Mouse (Mus musculus): ENCODE data around the gene Arhgef2. TPM values are rescaled to one million over a fixed set of nuclear protein-coding genes. Genes with fewer than 3 reads are reported as not detected.

Gene Arhgef2
- polyA plus RNA-seq, 1 experiment from 2014 or later: 170 TPM

GRCm38 (mm10) chr3:88607758-88608138 is 2.0 kb downstream of the Arhgef2 start:
- ATAC-seq: peak; percentile 6; the same call in 1 of the 2 replicates

GRCm38 (mm10) chr3:88609066-88609465 is 3.3 kb downstream of the Arhgef2 start:
- no peaks in the 10 kb centered on the region; the same call in 1 of the 2 replicates for H3K36me3 ChIP-seq (ENCODE audit: insufficient read depth, low read length)
- H3K27ac ChIP-seq (ENCODE audit: low read length): no peak overlapping the region
- TF ChIP-seq EP300 (IDR thresholded peaks at IDR 0.05) (no peak), CTCF (IDR thresholded peaks at IDR 0.05) (no peak)
- no peak for ATAC-seq
- DNase-seq (ENCODE audit: low spot score): no peak
- no peak overlapping the region for H3K4me2 ChIP-seq (replicated peaks; ENCODE audit: low read depth, low read length)
- no peak overlapping the region for H3K4me3 ChIP-seq (ENCODE audit: low read depth, low read length)
- no peaks in the 10 kb centered on the region for H3K27me3 ChIP-seq (replicated peaks; ENCODE audit: insufficient read depth, low read length)
- no peaks in the 10 kb centered on the region; the same call in none of the 2 replicates for H3K4me1 ChIP-seq (ENCODE audit: insufficient read depth, low read depth, low read length)
- 60% methylated on average over 4 of the region's 4 CpGs for WGBS
- H3K9me3 ChIP-seq (ENCODE audit: low read length): no peaks in the 10 kb centered on the region
- no peak overlapping the region for H3K9ac ChIP-seq (replicated peaks; ENCODE audit: low read depth)

More at GRCm38 (mm10) chr3:88607758-88608138, 2.0 kb downstream of the Arhgef2 start:
- Histone ChIP-seq H3K9ac (replicated peaks; ENCODE audit: low read depth) (peak overlapping the region; percentile 23; the same call in 1 of the 2 replicates), H3K4me2 (replicated peaks; ENCODE audit: low read depth, low read length) (peak overlapping the region; percentile 40), H3K9me3 (ENCODE audit: low read length) (no peaks in the 10 kb centered on the region), H3K27ac (ENCODE audit: low read length) (peak overlapping the region; percentile 32; the same call in 1 of the 2 replicates), H3K4me3 (ENCODE audit: low read depth, low read length) (peak overlapping the region; percentile 22), H3K27me3 (replicated peaks; ENCODE audit: insufficient read depth, low read length) (no peaks in the 10 kb centered on the region), H3K36me3 (ENCODE audit: insufficient read depth, low read length) (no peaks in the 10 kb centered on the region), H3K4me1 (ENCODE audit: insufficient read depth, low read depth, low read length) (no peaks in the 10 kb centered on the region; the same call in none of the 2 replicates)
- no peak for DNase-seq (ENCODE audit: low spot score)
- no peak for TF ChIP-seq CTCF (IDR thresholded peaks at IDR 0.05)
- 37% methylated on average over 10 of the region's 10 CpGs for WGBS

- TF ChIP-seq CTCF (IDR thresholded peaks at IDR 0.05): no peak
- no peak for TF ChIP-seq EP300 (IDR thresholded peaks at IDR 0.05)
- H3K27me3 ChIP-seq (replicated peaks; ENCODE audit: insufficient read depth, low read length): no peaks in the 10 kb centered on the region
- H3K4me2 ChIP-seq (replicated peaks; ENCODE audit: low read depth, low read length): no peak overlapping the region
- no peaks in the 10 kb centered on the region; the same call in 1 of the 2 replicates for H3K36me3 ChIP-seq (ENCODE audit: insufficient read depth, low read length)
- H3K4me1 ChIP-seq (ENCODE audit: insufficient read depth, low read depth, low read length): peaks cover 9% of the 10 kb centered on the region
- no peak overlapping the region for H3K4me3 ChIP-seq (ENCODE audit: low read depth, low read length)
- H3K9ac ChIP-seq (replicated peaks; ENCODE audit: low read depth): no peak overlapping the region
- WGBS: 69% methylated on average over 8 of the region's 8 CpGs
- no peak overlapping the region for H3K27ac ChIP-seq (ENCODE audit: low read length)
- no peaks in the 10 kb centered on the region for H3K9me3 ChIP-seq (ENCODE audit: low read length)
- ATAC-seq (no peak), DNase-seq (ENCODE audit: low spot score) (no peak)
Measured at GRCm38 (mm10) chr3:88614418-88614817, 8.7 kb downstream of the Arhgef2 start.

- no peaks in the 10 kb centered on the region for H3K9me3 ChIP-seq (ENCODE audit: low read length)
- WGBS: 60% methylated on average over 5 of the region's 5 CpGs
- peaks cover 9% of the 10 kb centered on the region for H3K4me1 ChIP-seq (ENCODE audit: insufficient read depth, low read depth, low read length)
- no peak for TF ChIP-seq CTCF (IDR thresholded peaks at IDR 0.05)
- no peak for TF ChIP-seq EP300 (IDR thresholded peaks at IDR 0.05)
- no peaks in the 10 kb centered on the region; the same call in 1 of the 2 replicates for H3K36me3 ChIP-seq (ENCODE audit: insufficient read depth, low read length)
- H3K4me3 ChIP-seq (ENCODE audit: low read depth, low read length): no peak overlapping the region
- no peak overlapping the region for H3K4me2 ChIP-seq (replicated peaks; ENCODE audit: low read depth, low read length)
- H3K27ac ChIP-seq (ENCODE audit: low read length): peak overlapping the region; percentile 57; the same call in 1 of the 2 replicates
- ATAC-seq (peak; percentile 81), DNase-seq (ENCODE audit: low spot score) (peak; percentile 84)
- H3K9ac ChIP-seq (replicated peaks; ENCODE audit: low read depth): no peak overlapping the region
- H3K27me3 ChIP-seq (replicated peaks; ENCODE audit: insufficient read depth, low read length): no peaks in the 10 kb centered on the region
Measured at GRCm38 (mm10) chr3:88615117-88615516, 9.4 kb downstream of the Arhgef2 start.

GRCm38 (mm10) chr3:88615902-88616391 is 10.2 kb downstream of the Arhgef2 start:
- TF ChIP-seq EP300 (IDR thresholded peaks at IDR 0.05) (no peak; the same call in 1 of the 2 replicates), CTCF (IDR thresholded peaks at IDR 0.05) (no peak)
- DNase-seq (ENCODE audit: low spot score) (peak; percentile 87), ATAC-seq (peak; percentile 54)
- Histone ChIP-seq H3K27ac (ENCODE audit: low read length) (peak overlapping the region; percentile 60), H3K27me3 (replicated peaks; ENCODE audit: insufficient read depth, low read length) (no peaks in the 10 kb centered on the region), H3K9me3 (ENCODE audit: low read length) (no peaks in the 10 kb centered on the region), H3K4me3 (ENCODE audit: low read depth, low read length) (peak overlapping the region; percentile 23), H3K9ac (replicated peaks; ENCODE audit: low read depth) (no peak overlapping the region), H3K4me2 (replicated peaks; ENCODE audit: low read depth, low read length) (peak overlapping the region; percentile 40), H3K36me3 (ENCODE audit: insufficient read depth, low read length) (no peaks in the 10 kb centered on the region; the same call in 1 of the 2 replicates), H3K4me1 (ENCODE audit: insufficient read depth, low read depth, low read length) (peaks cover 9% of the 10 kb centered on the region)
- 31% methylated on average over 9 of the region's 9 CpGs for WGBS

GRCm38 (mm10) chr3:88616951-88617500 is 11.3 kb downstream of the Arhgef2 start:
- peak overlapping the region; percentile 40 for H3K4me2 ChIP-seq (replicated peaks; ENCODE audit: low read depth, low read length)
- no peak overlapping the region for H3K9ac ChIP-seq (replicated peaks; ENCODE audit: low read depth)
- WGBS: 71% methylated on average over 3 of the region's 3 CpGs
- no peaks in the 10 kb centered on the region for H3K9me3 ChIP-seq (ENCODE audit: low read length)
- no peaks in the 10 kb centered on the region for H3K27me3 ChIP-seq (replicated peaks; ENCODE audit: insufficient read depth, low read length)
- H3K27ac ChIP-seq (ENCODE audit: low read length): no peak overlapping the region
- no peak for TF ChIP-seq CTCF (IDR thresholded peaks at IDR 0.05)
- no peak for TF ChIP-seq EP300 (IDR thresholded peaks at IDR 0.05)
- 0 out of 2 replicates have a peak overlapping the region, but pooled peaks have one; percentile 23 for H3K4me3 ChIP-seq (ENCODE audit: low read depth, low read length)
- DNase-seq (ENCODE audit: low spot score): peak; percentile 31
- peaks cover 11% of the 10 kb centered on the region for H3K4me1 ChIP-seq (ENCODE audit: insufficient read depth, low read depth, low read length)
- no peak for ATAC-seq
- H3K36me3 ChIP-seq (ENCODE audit: insufficient read depth, low read length): no peaks in the 10 kb centered on the region; the same call in 1 of the 2 replicates
